Mouse (Mus musculus) heart, adult 2 months (tissue): Measurements from ENCODE around the gene Atp1a2. TPM values are rescaled to one million over a fixed set of nuclear protein-coding genes. Genes with fewer than 3 reads are reported as not detected.
A peak's percentile ranks its signal among the peaks of the same experiment; 100 is the strongest.
"Not testable (repeated sequence)": the region's sequence is repeated elsewhere in the genome, so short reads cannot be mapped to it uniquely, and the experiment has no call there.

Experiments
- DNase-seq, 2 experiments: peaks; one replicate each; pipeline ENCODE4 v3.0.0; 2021
- H3K27ac ChIP-seq: fragments of 200-600 bp; 2 replicates; pipeline ENCODE4 v1.8.1; 2022
- H3K27me3 ChIP-seq: fragments of 200-500 bp; 2 replicates; pipeline ENCODE4 v1.6.1; 2012; ENCODE audit warnings: mild to moderate bottlenecking, low read length, inconsistent platforms, mixed read lengths; ENCODE audit not compliant: control insufficient read depth, insufficient read depth
- H3K36me3 ChIP-seq: fragments of 200-500 bp; 2 replicates; pipeline ENCODE4 v1.6.1; 2012; ENCODE audit warnings: low read length, inconsistent platforms; ENCODE audit not compliant: control insufficient read depth, insufficient read depth
- H3K4me1 ChIP-seq: fragments of 200-500 bp; 2 replicates; pipeline ENCODE4 v1.6.1; 2011; ENCODE audit warnings: low read length; ENCODE audit not compliant: control insufficient read depth, insufficient read depth
- H3K4me3 ChIP-seq: fragments of 200-600 bp; 2 replicates; pipeline ENCODE4 v1.8.1; 2022
- H3K79me2 ChIP-seq: fragments of 200-500 bp; replicated peaks from 2 replicates; pipeline ENCODE4 v1.6.1; 2012; ENCODE audit warnings: mild to moderate bottlenecking, inconsistent platforms, low read length, moderate library complexity, mixed read lengths; ENCODE audit not compliant: control insufficient read depth, insufficient read depth
- H3K9ac ChIP-seq: fragments of 200-500 bp; 2 replicates; pipeline ENCODE4 v1.6.1; 2012; ENCODE audit warnings: low read depth, mild to moderate bottlenecking, control low read depth, inconsistent platforms, low read length, mixed read lengths
- CTCF ChIP-seq: fragments of 200-600 bp; IDR thresholded peaks from 2 replicates; pipeline ENCODE4 v1.8.1; 2022; ENCODE audit warnings: antibody characterized with exemption, mild to moderate bottlenecking, moderate library complexity
- EP300 ChIP-seq: fragments of 200-500 bp; IDR thresholded peaks from 2 replicates; pipeline ENCODE4 v1.6.1; 2011; ENCODE audit warnings: low read depth, low read length, control low read depth; ENCODE audit not compliant: insufficient read depth
- POLR2A ChIP-seq: fragments of 200-500 bp; IDR thresholded peaks from 2 replicates; pipeline ENCODE4 v1.6.1; 2011; ENCODE audit warnings: mild to moderate bottlenecking, low read depth, low read length, control low read depth; ENCODE audit not compliant: insufficient read depth
- WGBS: fragments of 180-500 bp; shearing (Covaris S2); methylation state at CpG from one replicate; pipeline ENCODE4 v1.1.7; 2018; 5-methylcytosine and 5-hydroxymethylcytosine counted together
- intact Hi-C: fragments of 180-260 bp; cut with DNase I; formaldehyde crosslinking; loops from one replicate; pipeline ENCODE4 v1.15.1; 2025
- polyA plus RNA-seq: library from polyadenylated mRNA; depleted of rRNA; stranded (reverse); fragments of >200 nt; gene quantifications from 2 replicates; pipeline ENCODE4 v1.2.3, GENCODE M21; 2012
- total RNA-seq, 2 experiments: library from RNA; stranded (reverse); gene quantifications; 2 replicates each; pipeline ENCODE4 v1.2.3; 2021

Atp1a2 gene
- total and polyA plus RNA-seq, 3 experiments, result 319 to 588 (median 462) TPM

- 76% methylated on average over 10 of the region's 10 CpGs for WGBS
- DNase-seq, result no peak
- no peaks in the 10 kb centered on the region for H3K36me3 ChIP-seq
- TF ChIP-seq POLR2A (peak; percentile 54; the same call in 1 of the 2 replicates), CTCF (no peak), EP300 (0 out of 2 replicates have a peak, but pooled peaks have one; percentile 7)
- peaks cover 2% of the 10 kb centered on the region for H3K4me1 ChIP-seq
- no peak overlapping the region for H3K4me3 ChIP-seq
- no peaks in the 10 kb centered on the region for H3K79me2 ChIP-seq
- no peak overlapping the region for H3K9ac ChIP-seq
- no peak overlapping the region for H3K27ac ChIP-seq
- intact Hi-C loops, result no loop called here
- no peaks in the 10 kb centered on the region for H3K27me3 ChIP-seq
These were observed 26.1 kb downstream of the Atp1a2 start for GRCm38 (mm10) chr1:172271765-172272164.

GRCm38 (mm10) chr1:172271208-172271607 is 26.7 kb downstream of the Atp1a2 start:
- no peaks in the 10 kb centered on the region for H3K27me3 ChIP-seq
- TF ChIP-seq POLR2A (no peak), CTCF (no peak), EP300 (no peak)
- H3K79me2 ChIP-seq, result no peaks in the 10 kb centered on the region
- H3K4me3 ChIP-seq, result no peak overlapping the region
- no peaks in the 10 kb centered on the region for H3K36me3 ChIP-seq
- no peak overlapping the region for H3K9ac ChIP-seq
- no peak overlapping the region for H3K27ac ChIP-seq
- 85% methylated on average over 3 of the region's 3 CpGs for WGBS
- DNase-seq, result no peak
- peaks cover 2% of the 10 kb centered on the region for H3K4me1 ChIP-seq
- intact Hi-C loops, result no loop called here

- WGBS, result 55% methylated on average over 8 of the region's 8 CpGs
- intact Hi-C loops, result no loop called here
- H3K27ac ChIP-seq, result no peak within 1 kb of the TSS
- no peak within 1 kb of the TSS for H3K9ac ChIP-seq
- H3K4me3 ChIP-seq, result no peak within 1 kb of the TSS
- H3K36me3 ChIP-seq, result no peaks in the 10 kb centered on the region
- H3K27me3 ChIP-seq, result no peaks in the 10 kb centered on the region
- H3K79me2 ChIP-seq, result no peaks in the 10 kb centered on the region
- no peaks in the 10 kb centered on the region; the same call in 1 of the 2 replicates for H3K4me1 ChIP-seq
- DNase-seq, result no peak
- TF ChIP-seq CTCF, result no peak
- TF ChIP-seq EP300, result no peak
- TF ChIP-seq POLR2A, result no peak
These were observed 36.3 kb downstream of the Atp1a2 start, which contains the start of gene Igsf8 for GRCm38 (mm10) chr1:172261477-172262078. Igsf8 (plus strand) TSS chr1:172261641.

- Histone ChIP-seq H3K79me2 (no peaks in the 10 kb centered on the region), H3K27me3 (no peaks in the 10 kb centered on the region)
- intact Hi-C loops, result no loop called here
These were observed 39.5 kb downstream of the Atp1a2 start, which contains the start of gene Atp1a4 for GRCm38 (mm10) chr1:172258314-172258713. Atp1a4 (minus strand) TSS chr1:172258414.

GRCm38 (mm10) chr1:172247679-172248078 is 50.2 kb downstream of the Atp1a2 start:
- Histone ChIP-seq H3K36me3 (peaks cover under 1% of the 10 kb centered on the region; the same call in 1 of the 2 replicates), H3K4me1 (peaks cover 2% of the 10 kb centered on the region; the same call in 1 of the 2 replicates), H3K79me2 (no peaks in the 10 kb centered on the region), H3K27me3 (no peaks in the 10 kb centered on the region), H3K4me3 (no peak overlapping the region), H3K27ac (no peak overlapping the region), H3K9ac (no peak overlapping the region)
- WGBS, result 34% methylated on average over 2 of the region's 2 CpGs
- TF ChIP-seq CTCF (peak; percentile 82), EP300 (0 out of 2 replicates have a peak, but pooled peaks have one; percentile 30), POLR2A (no peak)
- DNase-seq, result peak; percentile 16 to 48
- intact Hi-C loops, result loop anchor here (2.0 to 5.0 kb wide), 3 partner anchors 31 to 85 kb away; no protein-coding TSS in a partner anchor

More at GRCm38 (mm10) chr1:172258314-172258713, 39.5 kb downstream of the Atp1a2 start, which contains the start of gene Atp1a4:
- no peaks in the 10 kb centered on the region; the same call in 1 of the 2 replicates for H3K4me1 ChIP-seq
- H3K27ac ChIP-seq, result no peak within 1 kb of the TSS
- H3K4me3 ChIP-seq, result no peak within 1 kb of the TSS
- H3K36me3 ChIP-seq, result no peaks in the 10 kb centered on the region
- no peak within 1 kb of the TSS for H3K9ac ChIP-seq
- 90% methylated on average over 6 of the region's 6 CpGs for WGBS
- TF ChIP-seq CTCF (no peak), EP300 (no peak), POLR2A (no peak)
- no peak for DNase-seq

GRCm38 (mm10) chr1:172247216-172247615 is 50.6 kb downstream of the Atp1a2 start:
- Histone ChIP-seq H3K27me3 (no peaks in the 10 kb centered on the region), H3K79me2 (no peaks in the 10 kb centered on the region), H3K4me1 (peaks cover 2% of the 10 kb centered on the region; the same call in 1 of the 2 replicates), H3K4me3 (no peak overlapping the region), H3K9ac (no peak overlapping the region), H3K27ac (no peak overlapping the region), H3K36me3 (peaks cover 2% of the 10 kb centered on the region; the same call in 1 of the 2 replicates)
- TF ChIP-seq EP300, result no peak
- TF ChIP-seq CTCF, result no peak
- TF ChIP-seq POLR2A, result no peak
- intact Hi-C loops, result loop anchor here (2.0 to 5.0 kb wide), 3 partner anchors 30 to 84 kb away; no protein-coding TSS in a partner anchor
- WGBS, result 69% methylated on average over 4 of the region's 4 CpGs
- no peak for DNase-seq

GRCm38 (mm10) chr1:172244645-172245044 is 53.2 kb downstream of the Atp1a2 start:
- H3K4me3 ChIP-seq, H3K4me1 ChIP-seq, H3K79me2 ChIP-seq, DNase-seq, H3K27me3 ChIP-seq, H3K36me3 ChIP-seq, H3K9ac ChIP-seq, H3K27ac ChIP-seq: not testable (repeated sequence)
- intact Hi-C loops, result loop anchor here (5.0 kb wide), 1 partner anchor 63 kb away; no protein-coding TSS in a partner anchor
- 66% methylated on average over 23 of the region's 23 CpGs for WGBS
